Mouse (Mus musculus): ENCODE data around the gene Eln. TPM values are rescaled to one million over a fixed set of nuclear protein-coding genes. Genes with fewer than 3 reads are reported as not detected.

Gene Eln
- 12.5 TPM for polyA plus RNA-seq (2015; fragmentation: Illumina TruSeq; extraction: RNeasy Lipid Tissue Mini Kit (QIAGEN cat#74804); ENCODE audit: insufficient read depth, low replicate concordance)

DNA sequence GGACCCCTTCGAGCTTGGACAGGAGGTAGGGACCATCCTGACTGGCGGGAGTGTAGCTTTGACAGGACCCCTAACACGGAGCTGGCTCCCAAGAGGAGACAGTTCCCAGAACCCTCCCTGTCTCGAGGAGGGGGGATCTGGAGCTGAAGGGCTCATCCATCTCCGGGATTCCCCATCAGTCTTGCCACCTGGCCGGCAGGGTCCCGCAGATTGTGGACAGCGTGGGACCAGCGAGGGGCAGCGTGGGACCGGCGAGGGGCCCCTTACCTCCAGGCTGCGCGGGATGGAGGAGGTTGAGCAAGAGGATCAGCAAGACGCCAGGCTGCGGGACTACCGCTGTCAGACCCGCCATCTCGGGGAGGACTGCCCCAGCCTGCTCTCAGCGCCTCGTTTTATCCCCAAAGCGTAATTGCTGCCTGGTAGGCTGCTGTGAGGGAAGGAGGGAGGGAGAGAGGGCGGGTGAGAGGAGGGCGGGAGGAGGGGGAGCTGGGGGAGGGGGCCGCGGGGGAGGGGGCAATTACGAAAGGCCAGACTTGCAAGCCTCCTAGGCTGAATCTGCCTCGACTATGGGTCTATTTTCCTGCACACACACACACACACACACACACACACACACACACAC lies at the start of gene Eln:
Gene Eln (minus strand): TSS at position 434 of the 622 bp plus-strand sequence.

DNA sequence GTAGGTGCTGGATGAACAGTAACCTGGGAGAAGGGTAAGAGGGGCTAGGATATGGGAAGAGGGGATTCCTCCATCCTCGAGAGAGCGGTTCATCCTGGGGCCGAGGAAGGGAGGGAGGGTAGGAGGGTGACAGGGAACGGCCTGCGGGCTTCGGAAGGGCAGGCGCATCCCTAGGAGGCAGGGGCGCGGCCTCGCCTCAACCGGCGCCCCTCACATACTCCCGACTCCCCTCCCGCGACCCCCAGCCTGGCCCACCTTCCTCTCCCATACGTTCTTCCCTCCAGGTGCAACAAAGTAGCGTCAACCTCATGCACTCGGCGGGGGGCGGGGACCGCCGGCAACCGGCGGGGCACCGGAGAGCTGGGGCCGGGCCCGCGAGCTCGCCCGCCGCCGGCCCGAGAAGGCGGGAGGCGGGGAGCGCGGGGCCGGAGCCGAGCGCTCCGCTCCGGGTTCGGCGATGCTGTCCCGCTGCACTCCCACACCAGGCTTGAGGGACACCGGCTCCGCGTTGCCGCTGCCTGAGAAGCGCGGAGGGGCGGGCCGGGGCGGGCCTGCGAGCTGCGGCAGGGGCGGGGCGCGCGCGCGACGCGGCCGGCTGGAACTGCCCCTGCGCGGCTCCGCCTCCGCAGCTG lies 58.9 kb downstream of the Eln start, which contains the start of gene Limk1:
Gene Limk1 (minus strand): TSS at position 513 of the 632 bp plus-strand sequence.

Other genes with a start within 250 kb of the Eln start
- gene Clip2, start 194.9 kb downstream of the Eln start, polyA plus RNA-seq (2015; fragmentation: Illumina TruSeq; extraction: RNeasy Lipid Tissue Mini Kit (QIAGEN cat#74804); ENCODE audit: insufficient read depth, low replicate concordance): 2.3 TPM
- not detected for gene Syna, start 187.2 kb downstream of the Eln start, polyA plus RNA-seq (2015; fragmentation: Illumina TruSeq; extraction: RNeasy Lipid Tissue Mini Kit (QIAGEN cat#74804); ENCODE audit: insufficient read depth, low replicate concordance)
- gene Rfc2, start 166.0 kb downstream of the Eln start, polyA plus RNA-seq (2015; fragmentation: Illumina TruSeq; extraction: RNeasy Lipid Tissue Mini Kit (QIAGEN cat#74804); ENCODE audit: insufficient read depth, low replicate concordance): 128 TPM
- gene Lat2, start 132.3 kb downstream of the Eln start, polyA plus RNA-seq (2015; fragmentation: Illumina TruSeq; extraction: RNeasy Lipid Tissue Mini Kit (QIAGEN cat#74804); ENCODE audit: insufficient read depth, low replicate concordance): 160 TPM
- gene Eif4h, start 107.8 kb downstream of the Eln start, polyA plus RNA-seq (2015; fragmentation: Illumina TruSeq; extraction: RNeasy Lipid Tissue Mini Kit (QIAGEN cat#74804); ENCODE audit: insufficient read depth, low replicate concordance): 179 TPM
- 9.2 TPM for gene Limk1, start 58.7 kb downstream of the Eln start, polyA plus RNA-seq (2015; fragmentation: Illumina TruSeq; extraction: RNeasy Lipid Tissue Mini Kit (QIAGEN cat#74804); ENCODE audit: insufficient read depth, low replicate concordance)
- not detected for gene Tmem270, start 159.4 kb upstream of the Eln start, polyA plus RNA-seq (2015; fragmentation: Illumina TruSeq; extraction: RNeasy Lipid Tissue Mini Kit (QIAGEN cat#74804); ENCODE audit: insufficient read depth, low replicate concordance)
- gene Cldn13, start 168.2 kb upstream of the Eln start, polyA plus RNA-seq (2015; fragmentation: Illumina TruSeq; extraction: RNeasy Lipid Tissue Mini Kit (QIAGEN cat#74804); ENCODE audit: insufficient read depth, low replicate concordance): 18.6 TPM
- 8.3 TPM for gene Mettl27, start 185.0 kb upstream of the Eln start, polyA plus RNA-seq (2015; fragmentation: Illumina TruSeq; extraction: RNeasy Lipid Tissue Mini Kit (QIAGEN cat#74804); ENCODE audit: insufficient read depth, low replicate concordance)
- gene Cldn4, start 199.6 kb upstream of the Eln start, polyA plus RNA-seq (2015; fragmentation: Illumina TruSeq; extraction: RNeasy Lipid Tissue Mini Kit (QIAGEN cat#74804); ENCODE audit: insufficient read depth, low replicate concordance): not detected
- gene Cldn3, start 238.9 kb upstream of the Eln start, polyA plus RNA-seq (2015; fragmentation: Illumina TruSeq; extraction: RNeasy Lipid Tissue Mini Kit (QIAGEN cat#74804); ENCODE audit: insufficient read depth, low replicate concordance): not detected

Measured in spleen, adult 10 weeks (tissue).